Mouse (Mus musculus) forebrain, embryonic 14.5 days (tissue): ENCODE measurements around the gene Gna12. TPM values are rescaled to one million over a fixed set of nuclear protein-coding genes. Genes with fewer than 3 reads are reported as not detected.

Source experiments
- ATAC-seq: fragments of 200-750 bp; cut with Nextera tagmentation; 2 replicates; pipeline ENCODE4 v1.8.0; 2017; ENCODE audit warnings: mild to moderate bottlenecking, moderate library complexity
- DNase-seq: peaks from one replicate; pipeline ENCODE4 v3.0.0-alpha.2; 2015; ENCODE audit warnings: low spot score
- H3K27ac ChIP-seq: fragments of 300-500 bp; sonication (generic); 2 replicates; pipeline ENCODE4 v1.5.1; 2014; ENCODE audit warnings: low read depth, mild to moderate bottlenecking, control low read depth, low read length, moderate library complexity
- H3K27me3 ChIP-seq: fragments of 300-500 bp; sonication (generic); replicated peaks from 2 replicates; pipeline ENCODE4 v1.6.1; 2014; ENCODE audit warnings: low read length, control low read depth, mixed read lengths; ENCODE audit not compliant: control insufficient read depth, insufficient read depth
- H3K36me3 ChIP-seq: fragments of 300-500 bp; sonication (generic); 2 replicates; pipeline ENCODE4 v1.6.1; 2014; ENCODE audit warnings: low read length, control low read depth; ENCODE audit not compliant: control insufficient read depth, insufficient read depth
- H3K4me1 ChIP-seq: fragments of 300-500 bp; sonication (generic); 2 replicates; pipeline ENCODE4 v1.6.1; 2014; ENCODE audit warnings: antibody characterized with exemption, low read length, control low read depth; ENCODE audit not compliant: control insufficient read depth, insufficient read depth
- H3K4me2 ChIP-seq: fragments of 300-500 bp; sonication (generic); 2 replicates; pipeline ENCODE4 v1.6.1; 2014; ENCODE audit warnings: mild to moderate bottlenecking, control low read depth, low read length
- H3K4me3 ChIP-seq: fragments of 300-500 bp; sonication (generic); 2 replicates; pipeline ENCODE4 v1.5.1; 2014; ENCODE audit warnings: low read depth, low read length, control low read depth
- H3K9ac ChIP-seq: fragments of 300-500 bp; sonication (generic); 2 replicates; pipeline ENCODE4 v1.6.1; 2014; ENCODE audit warnings: mild to moderate bottlenecking, low read length, control low read depth, moderate library complexity
- H3K9me3 ChIP-seq: fragments of 300-500 bp; sonication (generic); replicated peaks from 2 replicates; pipeline ENCODE4 v1.6.1; 2016; ENCODE audit warnings: low read length, control low read depth, mixed read lengths; ENCODE audit not compliant: control insufficient read depth
- WGBS: fragments of 180-500 bp; shearing (Covaris S2); extraction: QIAGEN DNeasy Blood & Tissue Kit; methylation state at CpG from one replicate; pipeline ENCODE4 v1.1.7; 2014; 5-methylcytosine and 5-hydroxymethylcytosine counted together
- polyA plus RNA-seq: library from polyadenylated mRNA; unstranded; fragments of >200 nt; fragmentation: Nextera tagmentation; extraction: Ambion mirVana; gene quantifications from 2 replicates; pipeline ENCODE4 v1.2.1, GENCODE M21; 2014

The Gna12 gene
- polyA plus RNA-seq, 1 experiment from 2014 or later = 19.9 TPM

DNA sequence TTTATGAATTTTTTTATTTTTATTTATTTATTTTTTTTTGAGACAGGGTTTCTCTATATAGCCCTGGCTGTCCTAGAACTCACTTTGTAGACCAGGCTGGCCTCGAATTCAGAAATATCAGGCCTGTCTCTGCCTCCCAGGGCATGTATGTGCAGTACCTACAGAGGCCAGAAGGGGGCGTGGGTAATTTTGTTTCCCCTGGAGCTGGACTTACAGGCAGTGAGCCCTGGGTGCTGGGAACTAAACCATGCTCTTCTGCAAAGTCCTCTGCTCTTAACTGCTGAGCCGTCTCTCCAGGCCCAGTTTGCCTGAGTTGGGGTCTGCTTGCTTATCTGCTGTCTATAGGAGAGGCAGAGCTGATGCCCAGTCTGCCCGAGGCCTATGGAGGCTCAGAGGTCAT, 98.0 kb downstream of the Gna12 start:
- WGBS = 63% methylated on average over 4 of the region's 4 CpGs
- H3K9ac ChIP-seq = no peak overlapping the region
- no peaks in the 10 kb centered on the region for H3K36me3 ChIP-seq
- no peak for ATAC-seq
- H3K4me3 ChIP-seq = no peak overlapping the region
- no peak for DNase-seq
- H3K4me2 ChIP-seq = no peak overlapping the region
- H3K27ac ChIP-seq = no peak overlapping the region
- H3K4me1 ChIP-seq = peaks cover 4% of the 10 kb centered on the region; the same call in 1 of the 2 replicates
- H3K9me3 ChIP-seq = no peaks in the 10 kb centered on the region
- H3K27me3 ChIP-seq = peaks cover 16% of the 10 kb centered on the region; the same call in 1 of the 2 replicates

DNA sequence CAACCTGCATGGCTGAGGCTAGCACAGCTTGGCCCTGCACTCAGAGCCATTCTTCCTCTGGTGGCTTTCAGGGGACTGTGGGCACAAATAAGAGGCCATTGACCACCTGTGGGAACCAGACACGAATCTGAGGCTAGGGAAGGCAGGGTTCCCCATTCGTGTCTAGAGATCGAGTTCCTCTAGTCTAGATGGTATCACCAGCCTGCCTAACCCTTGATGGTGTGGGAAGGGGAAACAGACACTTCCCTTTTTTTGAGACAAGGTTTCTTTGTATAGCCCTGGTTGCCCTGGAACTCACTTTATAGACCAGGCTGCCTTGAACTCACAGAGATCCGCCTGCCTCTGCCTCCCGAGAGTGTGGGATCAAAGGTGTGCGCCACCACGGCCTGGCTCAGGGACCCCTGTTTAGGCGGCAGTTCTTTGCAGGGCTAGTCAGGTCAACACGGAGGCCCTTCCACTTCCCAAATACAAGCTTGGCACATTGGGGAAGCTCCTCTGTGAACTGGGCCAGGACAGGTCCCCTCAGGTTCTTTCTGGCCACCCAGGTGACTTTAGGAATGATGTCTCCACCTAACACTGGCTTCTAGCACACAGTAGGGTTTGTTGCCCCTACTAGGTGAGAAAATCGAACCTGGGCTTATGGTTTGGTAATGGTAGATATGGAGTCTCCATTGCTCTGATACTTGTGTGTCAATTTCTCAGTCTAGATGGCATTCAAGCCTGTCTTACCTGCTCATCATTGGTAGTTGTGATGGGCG, 99.0 kb downstream of the Gna12 start:
- WGBS = 91% methylated on average over 11 of the region's 11 CpGs

DNA sequence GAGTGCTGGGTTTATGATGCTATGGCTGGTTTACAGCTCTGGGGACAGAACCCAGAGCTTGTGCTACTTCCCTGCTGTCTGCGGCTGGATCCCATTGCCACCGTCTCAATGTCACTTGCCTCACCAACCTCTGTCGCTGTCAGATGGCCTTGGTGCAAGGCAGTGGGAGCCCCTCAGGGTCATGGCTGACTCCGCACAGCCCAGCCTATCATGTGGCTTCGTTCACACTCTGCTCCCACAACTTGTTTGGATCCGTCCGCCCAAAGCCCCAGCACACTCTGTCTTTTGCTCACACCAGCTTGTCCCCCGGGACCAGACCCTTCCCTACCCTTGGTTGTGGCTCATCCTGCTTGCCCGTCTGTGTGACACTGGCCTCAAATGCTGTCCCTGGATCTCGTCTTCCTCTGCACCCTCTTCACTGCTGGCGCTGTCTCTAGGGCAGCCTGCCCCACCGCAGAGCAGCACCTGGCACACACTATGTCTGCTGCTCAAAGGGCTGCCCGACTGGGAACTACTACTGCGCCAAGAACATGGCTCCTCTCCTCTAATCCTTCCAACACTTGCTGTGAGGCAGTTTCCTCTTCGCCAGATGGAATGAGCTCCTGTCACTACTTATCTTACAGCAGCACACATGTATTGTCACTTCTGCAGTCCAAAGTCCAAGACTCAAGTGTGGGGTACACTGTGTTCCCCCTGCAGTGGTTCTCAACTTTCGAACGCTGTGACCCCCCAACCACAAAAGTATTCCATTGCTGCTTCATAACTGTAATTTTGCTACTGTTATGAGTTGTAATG, 103.1 kb downstream of the Gna12 start:
- ATAC-seq (no peak), DNase-seq (no peak)
- Histone ChIP-seq H3K4me2 (no peak overlapping the region), H3K9ac (no peak overlapping the region), H3K9me3 (no peaks in the 10 kb centered on the region), H3K27ac (no peak overlapping the region), H3K36me3 (no peaks in the 10 kb centered on the region), H3K4me3 (no peak overlapping the region), H3K27me3 (no peaks in the 10 kb centered on the region), H3K4me1 (peaks cover 23% of the 10 kb centered on the region)
- 86% methylated on average over 17 of the region's 17 CpGs for WGBS

More for the DNA sequence above, 99.0 kb downstream of the Gna12 start:
- no peaks in the 10 kb centered on the region for H3K9me3 ChIP-seq
- H3K4me2 ChIP-seq = no peak overlapping the region
- DNase-seq (no peak), ATAC-seq (no peak)
- H3K27me3 ChIP-seq = peaks cover 12% of the 10 kb centered on the region; the same call in 1 of the 2 replicates
- H3K9ac ChIP-seq = no peak overlapping the region
- H3K4me3 ChIP-seq = no peak overlapping the region
- peaks cover 7% of the 10 kb centered on the region; the same call in 1 of the 2 replicates for H3K4me1 ChIP-seq
- no peak overlapping the region for H3K27ac ChIP-seq
- no peaks in the 10 kb centered on the region for H3K36me3 ChIP-seq

DNA sequence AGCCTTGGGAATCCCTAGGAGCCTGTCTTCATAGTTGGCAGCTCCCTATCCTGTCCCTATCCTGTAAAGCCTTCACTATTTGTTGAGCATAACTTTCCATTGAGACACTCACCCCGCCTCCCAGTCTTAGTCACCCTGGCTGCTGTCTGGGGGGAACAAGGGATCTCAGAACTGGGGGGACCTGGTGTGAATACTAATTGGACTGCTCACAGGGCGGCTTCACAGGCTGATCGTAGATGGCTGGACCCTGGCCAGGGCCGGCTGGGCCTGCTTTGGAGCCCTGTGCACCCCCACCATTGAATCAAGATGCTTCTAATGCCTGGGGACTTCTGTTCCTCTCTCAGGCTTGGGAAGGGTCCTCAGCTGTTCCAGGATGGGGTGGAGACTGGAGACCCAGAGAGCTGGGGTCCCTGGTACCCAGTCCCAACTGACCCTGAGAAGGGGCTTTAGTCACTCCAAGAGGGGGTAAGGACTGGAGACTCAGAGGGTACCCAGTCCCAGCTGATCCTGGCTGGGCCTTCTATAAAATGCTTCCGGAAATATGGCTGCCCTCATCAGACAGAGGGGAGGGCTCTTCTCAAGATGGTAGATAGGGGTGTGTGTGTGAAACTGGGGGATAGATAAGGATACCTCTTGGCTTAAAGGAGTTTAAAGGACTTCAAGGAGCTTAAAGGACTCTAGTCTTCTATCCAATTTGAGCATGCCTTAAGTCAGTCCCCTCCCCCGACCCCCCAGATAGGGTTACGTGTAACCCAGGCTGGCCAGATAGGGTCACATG, 104.0 kb downstream of the Gna12 start:
- H3K4me2 ChIP-seq = no peak overlapping the region
- peak overlapping the region; percentile 65 for H3K27ac ChIP-seq
- 44% methylated on average over 7 of the region's 7 CpGs for WGBS
- no peaks in the 10 kb centered on the region for H3K36me3 ChIP-seq
- no peak overlapping the region for H3K9ac ChIP-seq
- no peak overlapping the region for H3K4me3 ChIP-seq
- H3K27me3 ChIP-seq = no peaks in the 10 kb centered on the region
- ATAC-seq = peak; percentile 81
- peak; percentile 90 for DNase-seq
- H3K4me1 ChIP-seq = peaks cover 23% of the 10 kb centered on the region
- no peaks in the 10 kb centered on the region for H3K9me3 ChIP-seq

DNA sequence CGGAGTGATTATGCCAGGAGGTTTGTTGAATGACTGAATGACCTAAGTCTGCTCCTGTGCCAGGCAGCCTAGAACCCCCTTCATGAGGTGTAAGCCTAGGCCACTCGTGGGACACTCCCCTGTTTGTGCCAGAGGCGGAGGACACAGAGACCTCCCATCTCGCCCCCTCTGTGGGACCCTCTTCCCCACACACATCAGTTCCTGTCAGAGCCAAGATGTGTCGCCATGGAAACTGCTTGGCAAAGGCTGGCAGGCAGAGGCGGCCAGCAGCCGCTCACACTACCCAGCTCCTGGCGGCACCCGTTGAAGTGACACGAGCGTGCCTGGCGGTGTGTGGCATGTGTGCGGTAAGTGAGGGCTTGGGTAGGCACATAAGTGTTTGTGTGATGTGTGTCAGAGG, 106.4 kb downstream of the Gna12 start, which contains the start of gene Amz1:
TSS of gene Amz1 (plus strand) at position 306 of the 400 bp plus-strand sequence.
- WGBS = 40% methylated on average over 13 of the region's 13 CpGs
- Histone ChIP-seq H3K9me3 (no peaks in the 10 kb centered on the region), H3K4me3 (no peak within 1 kb of the TSS), H3K4me2 (peak within 1 kb of the TSS; percentile 29; the same call in 1 of the 2 replicates), H3K27ac (no peak within 1 kb of the TSS; the same call in 1 of the 2 replicates), H3K4me1 (peaks cover 23% of the 10 kb centered on the region), H3K36me3 (peaks cover 12% of the 10 kb centered on the region), H3K9ac (no peak within 1 kb of the TSS), H3K27me3 (no peaks in the 10 kb centered on the region)
- DNase-seq (peak; percentile 93), ATAC-seq (peak; percentile 84)

DNA sequence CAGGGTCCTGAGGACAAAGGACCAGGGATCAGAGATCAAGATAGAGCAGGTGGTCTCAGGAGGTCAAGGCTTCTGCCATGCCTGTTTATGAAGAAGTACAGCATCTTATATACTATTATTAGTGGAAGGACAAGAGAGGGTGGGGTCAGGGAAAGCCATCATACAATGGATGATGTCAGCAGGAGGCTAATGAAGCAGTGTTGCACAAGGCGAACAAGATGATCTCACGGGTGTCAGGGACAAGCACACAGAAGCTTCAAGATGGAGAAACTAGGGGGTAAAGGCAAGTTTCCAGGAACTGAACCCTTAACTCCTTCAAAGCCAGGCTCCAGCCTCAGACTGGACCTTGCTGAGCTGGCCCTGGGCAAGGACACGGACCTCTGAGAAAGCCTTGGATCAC, 108.1 kb downstream of the Gna12 start:
- WGBS = 62% methylated on average over 3 of the region's 3 CpGs

DNA sequence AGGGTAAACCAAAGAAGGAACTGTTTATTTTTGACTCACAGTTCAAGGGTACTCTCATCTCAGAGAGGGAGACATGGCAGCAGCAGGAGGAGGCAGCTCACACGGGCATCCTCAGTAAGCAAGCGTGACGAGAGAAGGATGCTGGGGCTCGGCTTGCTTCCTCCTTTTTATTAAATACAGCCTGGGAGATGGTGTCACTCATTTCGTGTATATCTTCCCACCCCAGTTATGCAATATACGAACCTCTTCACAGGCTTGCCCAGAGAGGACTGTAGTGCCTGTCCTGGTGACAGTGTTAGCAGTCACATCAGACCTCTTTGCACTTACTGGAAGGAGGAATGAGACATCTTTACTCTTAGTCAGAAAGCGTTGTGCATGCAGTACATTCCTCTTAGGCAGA, 109.5 kb downstream of the Gna12 start:
- H3K4me3 ChIP-seq = no peak overlapping the region
- DNase-seq (no peak), ATAC-seq (no peak)
- no peaks in the 10 kb centered on the region for H3K9me3 ChIP-seq
- 81% methylated on average over 7 of the region's 7 CpGs for WGBS
- H3K9ac ChIP-seq = no peak overlapping the region
- H3K4me2 ChIP-seq = no peak overlapping the region
- H3K36me3 ChIP-seq = peaks cover 42% of the 10 kb centered on the region
- H3K27ac ChIP-seq = no peak overlapping the region
- no peaks in the 10 kb centered on the region for H3K27me3 ChIP-seq
- peaks cover 17% of the 10 kb centered on the region for H3K4me1 ChIP-seq

More for the DNA sequence above, 108.1 kb downstream of the Gna12 start:
- Histone ChIP-seq H3K27ac (no peak overlapping the region), H3K27me3 (no peaks in the 10 kb centered on the region), H3K9ac (no peak overlapping the region), H3K4me2 (no peak overlapping the region), H3K9me3 (no peaks in the 10 kb centered on the region), H3K4me1 (peaks cover 23% of the 10 kb centered on the region), H3K4me3 (no peak overlapping the region), H3K36me3 (peaks cover 29% of the 10 kb centered on the region)
- DNase-seq (no peak), ATAC-seq (no peak)

DNA sequence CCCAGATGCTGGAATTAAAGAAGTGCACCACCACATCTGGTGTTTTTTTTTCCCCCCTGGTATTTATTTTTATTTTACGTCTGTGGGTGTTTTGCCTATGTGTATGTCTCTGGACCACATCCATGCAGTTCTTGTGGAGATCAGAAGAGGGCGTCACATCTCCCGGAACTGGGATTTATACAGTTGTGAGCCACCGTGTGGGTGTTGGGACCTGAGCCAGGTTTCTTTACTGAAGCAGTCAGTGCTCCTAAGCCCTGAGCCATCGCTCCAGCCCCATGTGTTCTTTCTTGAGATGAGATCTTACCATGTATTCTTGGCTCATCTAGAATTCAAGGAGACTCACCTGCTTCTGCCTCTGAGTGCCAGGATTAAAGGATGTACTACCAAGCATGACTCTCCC, 119.2 kb downstream of the Gna12 start:
- no peak for DNase-seq
- Histone ChIP-seq H3K4me3 (no peak overlapping the region), H3K4me1 (no peaks in the 10 kb centered on the region), H3K27ac (no peak overlapping the region), H3K4me2 (no peak overlapping the region), H3K9me3 (no peaks in the 10 kb centered on the region), H3K27me3 (no peaks in the 10 kb centered on the region), H3K9ac (no peak overlapping the region), H3K36me3 (peaks cover 71% of the 10 kb centered on the region)
- no peak for ATAC-seq
- 76% methylated on average over 5 of the region's 5 CpGs for WGBS
